Mouse (Mus musculus) ES-E14 (cell line): ENCODE measurements at regions not wholly inside any gene's neighbourhood (a gene's known extent, or its start where the extent isn't known, plus 50 kb on each side); places are given as distances from the start of the nearest gene placed in this dataset.

Experiments used
- CHD2 ChIP-seq: IDR thresholded peaks from 2 replicates; pipeline ENCODE4 v1.6.1; 2014; ENCODE audit warnings: mild to moderate bottlenecking, low read depth, low read length, inconsistent platforms
- ZC3H11A ChIP-seq: IDR thresholded peaks from 2 replicates; pipeline ENCODE4 v1.6.1; 2012; ENCODE audit warnings: low read depth, mild to moderate bottlenecking, inconsistent platforms, low read length, borderline replicate concordance
- ZNF384 ChIP-seq: IDR thresholded peaks from 2 replicates; pipeline ENCODE4 v1.6.1; 2012; ENCODE audit warnings: low read depth, low read length, inconsistent platforms

GRCm38 (mm10) chr9:46905081-46905480, 93.5 kb upstream of the Gm4791 start:
- TF ChIP-seq CHD2 (no peak), ZC3H11A (no peak), ZNF384 (no peak)
